Mouse (Mus musculus) adrenal gland, postnatal 14 days (tissue): ENCODE results near the gene Plpp3. TPM values are rescaled to one million over a fixed set of nuclear protein-coding genes. Genes with fewer than 3 reads are reported as not detected.

Experiments used
- DNase-seq: peaks from one replicate; pipeline ENCODE4 v3.0.0; 2021; ENCODE audit warnings: mixed read lengths
- long read RNA-seq, 2 experiments: library from polyadenylated mRNA; stranded (forward); transcript quantifications; one replicate each; pipeline ENCODE4 v2.0.0; 2021
- total RNA-seq: library from RNA; stranded (reverse); gene quantifications from 2 replicates; pipeline ENCODE4 v1.2.3, GENCODE M21; 2021

The Plpp3 gene
- 190 and 195 TPM in 2 replicates for total RNA-seq
- long read RNA-seq, experiment 1, transcript Plpp3-201 (6 exons, 3,159 nt), result major isoform, 208 of 241 reads
- long read RNA-seq, experiment 1, partial matches to known transcripts, result 9 of 241 reads
- long read RNA-seq, experiment 1, other reads (novel, unspliced or antisense), result 24 of 241 reads
- long read RNA-seq, experiment 2, transcript Plpp3-201 (6 exons, 3,159 nt), result major isoform, 93 of 125 reads
- long read RNA-seq, experiment 2, partial matches to known transcripts, result 8 of 125 reads
- long read RNA-seq, experiment 2, other reads (novel, unspliced or antisense), result 24 of 125 reads

DNA sequence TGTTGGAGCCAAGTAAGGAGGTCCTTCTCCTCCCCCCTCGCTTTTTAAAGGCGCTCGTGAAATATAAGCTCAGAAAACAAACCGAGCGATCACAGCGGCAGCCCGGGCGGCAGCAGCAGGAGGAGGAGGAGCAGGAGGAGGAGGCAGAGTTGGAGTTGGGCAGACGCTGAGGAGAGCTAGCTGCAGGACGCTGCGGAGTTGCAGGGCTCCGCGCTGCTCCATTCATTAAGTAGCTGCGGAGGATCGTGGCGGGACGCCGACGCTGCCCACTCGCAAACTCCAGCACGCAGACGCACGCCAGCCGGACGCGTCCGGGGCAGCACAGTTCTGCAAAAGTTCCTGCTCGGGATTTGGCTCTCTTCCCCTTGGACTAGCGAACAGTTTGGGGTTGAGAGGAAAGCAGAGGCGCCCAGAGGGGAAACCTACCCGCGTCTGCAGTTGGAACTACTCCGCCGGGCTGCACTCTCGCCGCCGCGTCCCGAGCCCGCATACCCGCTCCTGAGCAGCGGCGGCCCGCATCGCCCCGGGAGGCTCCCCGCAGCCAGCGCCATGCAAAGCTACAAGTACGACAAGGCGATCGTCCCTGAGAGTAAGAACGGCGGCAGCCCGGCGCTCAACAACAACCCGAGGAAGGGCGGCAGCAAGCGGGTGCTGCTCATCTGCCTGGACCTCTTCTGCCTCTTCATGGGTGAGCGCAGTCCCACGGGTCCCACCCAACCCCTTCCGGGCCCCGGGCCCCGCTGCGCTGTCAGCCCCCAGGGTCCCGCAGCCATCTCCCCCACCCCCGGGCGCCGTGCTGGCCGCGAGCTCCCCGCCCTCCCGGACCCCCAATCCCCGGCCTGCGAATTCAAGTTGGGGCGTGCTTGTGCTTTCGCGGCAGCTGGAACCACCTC is at the start of gene Plpp3:
TSS of gene Plpp3 (plus strand) at position 72 of the 893 bp plus-strand sequence.
- peak; percentile 91 for DNase-seq

- DNase-seq, result no peak
Measured at GRCm38 (mm10) chr4:105107943-105108640, 49.1 kb upstream of the Plpp3 start.

DNA sequence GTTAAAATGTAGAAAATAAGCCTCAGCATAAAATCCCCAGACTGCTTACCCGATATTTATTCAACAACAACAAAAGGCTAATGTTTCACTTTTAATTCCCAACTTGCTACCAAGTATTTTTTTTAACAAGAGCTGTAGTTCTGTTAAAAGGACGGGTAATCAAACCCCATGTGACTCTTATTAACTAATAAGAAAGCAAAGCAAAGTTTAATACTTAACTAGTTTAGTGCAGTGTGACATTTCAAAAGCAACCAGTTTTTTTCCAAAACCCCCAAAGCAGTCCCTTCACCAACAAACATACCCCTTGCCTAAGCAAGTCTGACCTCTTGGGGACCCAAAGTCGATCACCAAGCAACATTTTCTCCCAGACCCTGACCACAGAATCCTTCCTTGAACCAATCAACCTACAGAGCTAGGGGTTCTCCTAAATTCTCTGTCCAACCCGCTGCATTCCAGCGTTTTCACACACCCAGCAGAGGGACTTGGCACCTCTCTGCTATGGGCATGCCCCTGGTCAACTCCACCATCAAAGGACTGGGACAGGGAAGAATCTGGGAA is 48.4 kb upstream of the Plpp3 start:
- no peak for DNase-seq

- DNase-seq, result peak; percentile 91
Measured at GRCm38 (mm10) chr4:105109199-105109989, 47.8 kb upstream of the Plpp3 start, which contains the start of gene Prkaa2. Gene Prkaa2 (minus strand): TSS chr4:105109890.

DNA sequence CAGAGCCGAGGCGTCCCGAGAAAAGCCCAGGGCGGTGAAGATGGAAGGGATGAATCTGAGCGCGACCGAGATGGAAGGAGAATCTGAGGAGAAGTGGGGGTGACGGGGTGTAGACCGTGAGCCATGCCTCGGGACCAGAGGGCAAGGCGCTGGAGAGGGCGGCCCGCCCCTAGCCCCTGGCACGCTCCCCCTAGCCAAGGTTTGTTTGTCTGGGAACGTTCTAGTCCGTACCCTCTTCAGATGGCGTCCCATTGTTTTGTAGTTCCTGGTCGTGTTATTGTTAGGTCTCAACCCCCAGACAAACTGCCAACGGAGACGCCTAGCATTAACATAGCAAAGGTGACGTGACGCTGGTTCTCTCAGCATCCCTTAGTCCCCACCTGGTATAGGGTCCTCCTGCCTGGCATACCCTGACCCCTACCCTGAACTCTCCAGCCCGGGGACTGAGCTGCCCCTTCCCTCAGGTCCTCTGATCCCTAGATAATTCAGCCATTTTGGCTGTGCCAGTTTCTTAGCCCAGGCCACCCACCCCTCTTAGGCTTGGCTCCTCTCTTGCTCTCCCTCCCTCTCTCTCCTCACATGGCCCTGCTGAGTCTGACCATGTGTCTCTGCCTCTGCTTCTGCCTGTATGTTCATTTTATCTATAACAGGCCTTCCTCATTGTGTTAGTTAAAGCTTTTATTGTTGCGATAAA is 47.0 kb upstream of the Plpp3 start:
- peak; percentile 41 for DNase-seq

DNA sequence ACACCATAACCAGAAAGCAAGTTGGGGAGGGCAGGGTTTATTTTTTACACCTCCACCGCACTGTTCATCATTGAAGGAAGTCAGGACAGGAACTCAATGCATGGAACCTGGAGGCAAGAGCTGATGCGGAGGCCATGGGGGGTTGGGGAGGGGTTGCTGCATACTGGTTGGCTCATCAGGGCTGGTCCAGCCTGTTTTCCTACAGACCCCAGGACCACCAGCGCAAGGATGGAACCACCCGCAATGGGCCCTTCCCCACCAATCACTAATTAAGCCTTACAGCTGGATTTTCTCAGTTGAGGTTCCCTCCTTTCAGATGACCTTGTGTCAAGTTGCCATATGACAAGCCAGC is 46.5 kb upstream of the Plpp3 start:
- no peak for DNase-seq

- DNase-seq, result no peak
Measured at GRCm38 (mm10) chr4:105111770-105112169, 45.4 kb upstream of the Plpp3 start.

- no peak for DNase-seq
Measured at GRCm38 (mm10) chr4:105113042-105113441, 44.1 kb upstream of the Plpp3 start.

DNA sequence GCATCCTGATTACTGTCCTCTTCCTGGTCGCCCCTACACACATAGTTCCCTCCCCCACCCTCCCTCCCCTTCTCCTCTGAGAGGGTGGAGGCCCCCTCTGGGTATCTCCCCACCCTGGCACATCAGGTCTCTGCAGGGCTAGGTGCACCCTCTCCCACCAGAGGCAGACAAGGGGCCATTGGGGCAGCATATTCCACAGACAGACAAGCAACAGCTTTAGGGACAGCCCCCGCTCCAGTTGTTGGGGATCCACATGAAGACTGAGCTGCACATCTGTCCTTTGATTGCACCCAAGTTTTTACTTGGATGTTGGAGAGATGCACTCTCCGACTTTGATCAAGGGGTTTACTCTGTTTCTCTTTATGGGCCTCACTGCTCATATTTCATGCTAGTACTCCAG is 43.7 kb upstream of the Plpp3 start:
- no peak for DNase-seq

GRCm38 (mm10) chr4:105121081-105121480 is 36.1 kb upstream of the Plpp3 start:
- no peak for DNase-seq

DNA sequence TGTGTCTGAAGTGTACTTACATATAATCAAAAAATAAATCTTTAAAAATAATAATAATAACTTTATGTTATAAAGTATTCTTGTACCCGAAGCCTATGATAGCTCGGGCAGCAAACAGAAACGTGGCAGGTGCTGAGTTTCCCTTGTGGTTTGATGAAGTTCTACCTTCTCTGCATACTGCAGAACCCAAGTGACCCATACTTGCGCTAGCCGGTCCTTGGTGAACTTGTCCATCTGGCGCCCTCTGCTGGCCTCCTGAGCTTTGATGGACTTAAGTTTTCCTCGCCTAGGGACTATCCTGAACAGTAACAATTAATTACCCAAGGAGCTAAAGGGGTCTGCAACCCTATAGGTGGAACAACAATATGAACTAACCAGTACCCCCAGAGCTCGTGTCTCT is 34.7 kb upstream of the Plpp3 start:
- peak; percentile 82 for DNase-seq

- DNase-seq, result no peak
Measured at GRCm38 (mm10) chr4:105129212-105129611, 27.9 kb upstream of the Plpp3 start.

DNA sequence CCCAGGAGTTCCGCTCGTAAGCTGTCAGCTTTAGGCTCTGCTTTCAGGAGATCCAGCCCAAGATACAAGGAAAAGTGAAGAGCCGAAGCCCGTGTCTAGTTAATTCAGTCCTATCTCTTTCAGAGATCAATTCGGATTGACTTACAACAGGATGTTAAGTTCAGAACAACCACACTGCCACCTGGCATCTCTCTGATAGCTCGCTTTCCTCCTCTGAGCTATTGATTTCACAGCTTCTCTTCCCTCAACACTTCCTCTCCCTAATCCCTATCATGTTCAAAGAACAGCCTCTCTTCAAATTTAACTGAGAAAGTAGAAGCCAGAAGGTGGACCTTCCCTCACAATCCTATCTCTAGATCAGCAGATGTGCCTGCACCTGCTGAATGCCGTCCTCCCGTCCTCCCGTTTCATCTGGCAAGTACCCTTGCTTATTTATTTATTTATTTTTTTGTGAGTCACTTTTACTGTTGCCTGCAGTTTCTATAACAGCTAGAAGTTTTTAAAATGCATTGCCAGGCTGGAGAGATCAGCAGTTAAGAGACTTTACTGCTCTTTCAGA is 25.3 kb upstream of the Plpp3 start:
- DNase-seq, result no peak

- peak; percentile 15 for DNase-seq
Measured at GRCm38 (mm10) chr4:105133350-105134050, 23.6 kb upstream of the Plpp3 start.

GRCm38 (mm10) chr4:105149492-105149891 is 7.7 kb upstream of the Plpp3 start:
- no peak for DNase-seq

DNA sequence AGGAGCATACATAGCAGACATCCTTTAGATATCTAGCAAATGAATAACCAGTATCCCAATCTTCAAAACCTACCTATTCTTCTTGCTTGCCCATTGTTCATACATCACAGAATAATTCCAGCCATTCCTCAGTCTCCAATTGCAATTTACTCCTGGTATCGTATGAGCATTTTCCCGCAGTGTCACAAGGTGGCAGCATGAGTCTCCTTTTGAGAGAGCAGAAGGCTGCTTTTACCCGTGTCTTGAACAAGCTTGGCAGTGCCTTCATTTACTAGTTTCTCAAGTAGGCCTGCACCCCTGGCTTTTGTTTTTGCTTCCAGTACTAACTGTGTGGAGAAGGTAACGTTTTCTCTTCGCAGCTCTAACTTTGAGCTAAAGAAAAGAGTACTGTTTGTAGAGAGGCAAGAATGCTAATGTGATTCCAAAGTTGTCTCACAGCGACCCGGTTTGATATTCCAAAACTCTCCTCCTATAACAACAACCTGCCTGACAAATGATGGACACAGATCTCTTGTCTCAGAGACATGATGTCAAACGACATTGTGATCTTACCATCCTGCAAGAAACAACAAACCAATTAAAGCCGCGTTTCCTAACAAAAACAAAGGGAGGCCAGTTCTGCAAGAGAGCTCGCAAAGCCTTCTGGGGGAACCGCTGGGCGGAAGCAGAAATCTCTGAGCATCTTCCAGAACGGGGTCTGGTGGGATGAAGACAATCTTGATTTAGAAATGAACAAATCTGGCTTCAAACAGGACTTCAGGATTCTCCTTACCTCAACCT is 5.0 kb upstream of the Plpp3 start:
- DNase-seq, result peak; percentile 84

DNA sequence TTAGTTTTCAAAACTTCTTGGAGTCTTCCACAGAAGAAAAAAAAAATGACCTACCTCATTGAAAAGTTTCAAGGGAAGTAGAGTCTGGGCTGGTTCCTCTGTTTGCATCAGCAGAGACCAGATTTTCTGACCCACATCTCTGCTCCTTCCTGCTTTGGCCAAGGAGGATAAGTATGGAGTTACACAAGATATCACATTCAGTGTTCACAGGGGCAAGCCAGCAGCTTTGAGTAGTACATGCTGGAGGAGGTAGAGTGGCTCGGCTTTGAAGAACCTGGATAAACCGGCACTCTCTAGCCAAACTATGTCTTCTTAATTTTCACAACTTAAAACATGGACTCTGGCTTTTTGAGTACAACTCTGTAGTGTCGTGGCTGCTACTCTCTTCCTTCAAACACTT is 3.9 kb upstream of the Plpp3 start:
- no peak for DNase-seq

GRCm38 (mm10) chr4:105156281-105156680 is 866 bp upstream of the Plpp3 start:
- no peak for DNase-seq

GRCm38 (mm10) chr4:105156955-105157275 is 232 bp upstream of the Plpp3 start:
- DNase-seq, result no peak
